Mouse (Mus musculus) ovary, postnatal 10 days (tissue): ENCODE data around the gene Palm3.
A peak's percentile ranks its signal among the peaks of the same experiment; 100 is the strongest.

Source experiments
- DNase-seq: peaks from one replicate; pipeline ENCODE4 v3.0.0; 2022; ENCODE audit warnings: low spot score

Palm3 gene

DNA sequence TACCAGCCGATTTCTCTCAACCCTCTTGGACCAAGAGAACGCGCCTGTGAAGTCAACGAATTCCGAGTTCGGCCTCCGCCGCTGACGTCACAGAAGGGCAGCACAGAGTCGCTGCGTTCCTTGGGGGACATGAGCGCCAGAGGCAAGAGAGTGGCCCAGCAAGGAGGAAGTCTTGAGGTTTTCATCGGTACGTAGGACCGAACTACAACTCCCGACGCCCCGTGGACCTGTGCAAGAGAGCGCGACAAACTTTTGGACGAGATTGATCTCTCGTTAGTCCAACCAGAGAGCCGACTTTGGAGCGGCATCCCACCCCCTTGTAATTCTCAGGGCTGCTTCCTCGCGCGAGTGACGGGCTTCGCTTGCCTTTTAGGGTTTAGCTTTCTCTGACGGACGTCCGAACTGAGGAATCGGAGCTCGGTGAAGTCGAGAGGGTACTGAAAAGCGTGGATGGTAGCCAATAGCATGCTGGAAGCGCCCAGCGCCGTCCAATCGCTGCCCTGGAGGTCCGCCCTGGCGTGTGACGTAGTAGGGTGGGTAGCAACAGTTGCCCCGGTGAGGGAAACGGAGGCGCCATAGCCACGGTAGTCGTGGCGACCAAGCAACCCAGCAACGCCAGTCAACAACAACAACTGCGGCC, 45.1 kb downstream of the Palm3 start, which contains the start of gene Rfx1:
TSS of gene Rfx1 (plus strand) at position 544 of the 640 bp plus-strand sequence.
- peak; percentile 97 for DNase-seq

DNA sequence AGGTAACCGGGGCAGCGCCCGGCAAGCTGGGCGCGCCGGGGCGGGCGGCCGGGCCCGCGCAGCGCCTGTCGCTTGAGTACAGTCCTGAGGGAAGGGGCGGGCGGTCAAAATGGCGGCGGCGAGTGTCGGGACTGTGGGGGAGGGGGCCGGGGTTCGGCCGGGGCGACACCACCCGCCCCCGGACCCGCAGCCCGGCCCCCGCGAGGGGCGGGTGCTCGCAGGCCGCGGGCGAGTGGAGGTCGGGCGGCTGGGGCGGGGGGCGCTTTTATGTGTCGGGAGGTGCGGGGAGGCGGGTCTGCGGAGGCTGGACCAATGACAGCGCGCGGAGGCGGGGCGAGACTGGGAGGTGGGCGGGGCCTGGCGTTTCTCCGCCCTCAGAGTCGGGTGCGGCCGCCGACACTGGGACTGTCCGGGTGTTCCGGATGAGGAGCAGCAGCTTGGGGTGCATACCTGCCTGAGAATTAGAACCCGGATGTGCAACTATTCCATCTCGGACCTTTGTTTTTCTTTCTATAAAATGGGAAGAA, 45.8 kb downstream of the Palm3 start:
- peak; percentile 98 for DNase-seq

DNA sequence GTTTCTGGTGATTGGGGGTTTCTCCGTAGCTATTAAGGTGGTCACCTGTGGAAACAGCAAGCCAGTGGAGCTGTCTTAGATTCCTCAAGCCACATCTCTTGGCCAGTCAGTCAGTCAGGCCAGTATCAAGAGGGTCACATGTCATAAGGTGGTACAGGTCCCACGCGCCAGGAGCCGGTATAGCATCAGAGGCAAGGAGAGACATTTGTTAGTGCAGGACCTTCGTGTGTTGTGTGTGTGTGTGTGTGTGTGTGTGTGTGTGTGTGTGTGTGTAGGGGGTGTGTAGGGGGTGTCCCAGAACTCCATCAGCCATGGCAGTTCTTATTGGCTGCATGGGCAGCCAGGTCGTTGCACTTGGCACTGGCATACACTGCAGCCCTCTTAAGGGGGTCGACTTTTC, 46.6 kb downstream of the Palm3 start:
- no peak for DNase-seq

DNA sequence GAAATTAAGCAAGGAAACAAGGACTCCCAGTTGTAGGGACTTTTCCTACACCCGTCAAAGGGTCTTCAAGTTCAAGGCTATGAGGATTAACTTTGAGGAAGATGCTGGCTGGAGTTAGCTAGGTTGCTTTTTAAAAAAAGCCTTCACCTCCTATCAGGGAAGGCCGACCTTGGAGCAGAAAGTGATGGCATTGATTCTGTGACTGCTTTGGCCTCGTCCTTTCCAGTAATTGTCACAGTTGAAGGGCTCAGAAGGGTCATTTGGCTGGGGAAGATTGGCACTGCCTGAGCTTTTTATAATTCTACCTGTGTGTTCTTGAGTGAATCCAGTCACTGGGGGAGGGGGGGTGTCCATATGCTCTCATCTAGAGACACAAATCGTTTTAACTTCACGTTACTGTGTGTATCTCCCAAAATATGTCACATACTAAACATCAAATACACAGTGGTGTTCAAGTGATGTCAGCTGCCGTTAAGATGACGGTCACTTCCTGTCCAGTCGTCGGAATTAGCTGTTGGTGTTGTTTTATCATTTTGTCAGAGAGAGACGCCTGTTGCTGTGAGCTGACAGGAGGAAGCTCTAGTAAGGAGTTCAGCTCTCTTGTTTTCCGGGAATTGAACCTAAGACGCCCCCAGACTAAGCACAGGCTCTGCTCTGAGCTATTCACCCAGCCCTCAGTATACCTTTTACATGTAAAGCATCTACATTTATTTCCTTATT, 47.2 kb downstream of the Palm3 start:
- no peak for DNase-seq

DNA sequence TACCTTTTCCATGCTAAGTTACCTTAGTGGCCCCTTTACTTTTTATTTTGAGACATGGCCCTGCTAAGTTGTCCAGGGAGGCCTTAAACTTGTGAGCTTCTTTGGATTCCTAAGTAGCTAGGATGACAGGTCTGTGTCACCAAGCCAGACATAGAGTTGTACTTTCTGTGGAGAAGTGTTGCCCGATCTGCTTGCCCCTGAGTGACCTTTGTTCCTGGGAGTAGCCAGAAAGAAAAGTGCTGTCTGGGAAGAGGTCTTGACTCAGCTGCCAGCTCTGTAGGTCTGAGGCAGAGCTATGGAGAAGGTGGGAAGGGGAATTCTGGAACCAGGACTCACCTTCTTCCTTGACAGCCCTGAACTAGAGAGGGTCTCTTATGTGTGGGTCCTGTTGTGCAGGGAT, 47.9 kb downstream of the Palm3 start:
- DNase-seq, result no peak

DNA sequence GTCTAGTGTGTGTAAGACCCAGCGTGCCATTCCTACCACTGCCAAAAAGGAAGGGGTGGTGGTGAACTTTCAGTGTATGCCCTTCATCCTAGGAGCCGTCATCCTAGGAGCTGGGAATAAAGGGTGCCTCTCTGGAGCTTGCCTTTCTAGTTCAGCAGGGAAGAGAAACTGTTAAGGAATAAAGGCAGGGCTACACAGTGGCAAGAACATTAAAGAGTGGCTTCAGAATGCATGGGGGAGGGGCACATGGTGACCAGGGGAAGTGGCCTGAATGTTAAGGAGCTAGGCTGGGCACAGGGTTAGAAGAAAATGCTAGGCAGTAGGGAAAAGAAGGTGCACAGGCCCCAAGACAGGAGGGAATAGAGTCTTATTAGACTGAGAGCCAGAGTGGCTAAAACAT, 48.5 kb downstream of the Palm3 start:
- DNase-seq, result no peak

DNA sequence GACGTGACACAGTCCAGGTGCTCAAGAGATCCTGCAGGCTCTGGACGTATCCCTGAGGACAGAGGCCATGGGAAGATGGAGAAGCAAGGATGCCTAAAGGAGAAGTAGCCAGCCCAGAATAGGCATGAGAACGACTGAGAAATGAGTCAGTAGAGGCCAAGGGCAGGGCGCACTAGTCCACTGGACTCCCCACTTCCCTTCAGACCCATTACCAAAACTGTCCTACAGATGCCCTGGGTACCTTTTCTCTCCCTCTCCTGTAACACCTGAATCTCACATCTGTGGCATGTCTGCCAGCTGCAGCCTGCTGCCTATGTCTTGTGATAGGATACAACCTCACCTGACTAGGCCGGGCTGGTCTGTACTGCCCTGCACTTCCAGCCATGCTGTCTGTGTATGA, 49.0 kb downstream of the Palm3 start:
- DNase-seq, result no peak

DNA sequence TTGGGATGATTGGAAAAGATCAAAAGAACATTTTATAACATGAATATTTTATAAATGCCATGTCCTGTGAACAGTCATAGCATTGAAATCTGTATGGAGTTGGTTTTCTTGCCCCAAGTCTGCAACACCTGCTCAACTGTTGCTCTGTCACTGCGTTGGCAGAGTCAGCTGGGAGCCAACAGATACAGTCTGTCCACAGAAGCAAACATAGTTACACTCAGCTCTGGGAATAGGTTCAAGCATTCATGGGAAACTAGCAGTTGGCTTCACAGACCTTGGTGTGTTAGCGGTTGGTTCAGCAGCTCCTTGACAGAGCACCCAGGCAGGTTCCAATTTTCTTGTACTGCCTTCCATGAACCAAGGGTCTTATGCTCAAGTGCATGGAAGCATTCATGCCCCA, 49.4 kb downstream of the Palm3 start:
- DNase-seq, result no peak

DNA sequence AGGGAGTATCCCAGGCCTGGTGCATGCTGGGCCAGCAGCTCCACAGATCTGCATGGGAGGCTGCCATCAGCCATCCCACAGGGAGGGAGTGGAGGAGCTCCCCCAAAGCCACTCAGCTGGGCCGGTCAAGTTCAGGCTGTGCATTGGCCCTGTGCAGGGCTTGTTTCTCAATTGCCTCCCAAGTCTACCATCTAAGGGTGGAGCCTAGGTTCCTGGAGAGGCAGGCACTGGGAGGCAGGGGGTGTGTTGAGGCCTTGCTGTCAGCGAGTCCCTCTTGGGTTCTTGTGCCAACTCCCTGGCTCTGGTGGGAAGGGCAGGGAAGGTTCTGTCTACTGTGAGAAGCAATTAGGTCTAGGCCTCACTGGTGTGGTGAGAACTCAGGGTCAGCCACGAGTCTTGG, 50.6 kb downstream of the Palm3 start:
- no peak for DNase-seq

DNA sequence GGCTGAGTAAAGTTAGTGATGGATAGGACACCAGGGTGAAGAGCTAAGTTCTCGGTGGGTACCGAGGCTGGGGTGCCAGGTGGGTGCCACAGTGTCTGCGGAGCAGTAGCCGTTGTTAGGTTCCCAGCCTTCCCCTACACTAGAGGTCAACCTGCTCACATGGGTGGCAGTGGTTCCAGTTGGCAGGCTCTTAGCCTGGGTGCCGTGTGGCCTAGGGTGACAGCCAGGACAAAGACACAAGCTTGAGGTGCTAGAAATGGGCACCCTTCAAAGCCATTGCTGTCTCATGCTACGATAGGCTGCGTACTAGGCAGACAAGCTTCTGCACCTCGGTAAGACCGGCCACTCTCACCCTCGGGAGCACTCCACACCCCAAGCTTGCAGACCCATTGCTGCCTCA, 51.0 kb downstream of the Palm3 start:
- no peak for DNase-seq

DNA sequence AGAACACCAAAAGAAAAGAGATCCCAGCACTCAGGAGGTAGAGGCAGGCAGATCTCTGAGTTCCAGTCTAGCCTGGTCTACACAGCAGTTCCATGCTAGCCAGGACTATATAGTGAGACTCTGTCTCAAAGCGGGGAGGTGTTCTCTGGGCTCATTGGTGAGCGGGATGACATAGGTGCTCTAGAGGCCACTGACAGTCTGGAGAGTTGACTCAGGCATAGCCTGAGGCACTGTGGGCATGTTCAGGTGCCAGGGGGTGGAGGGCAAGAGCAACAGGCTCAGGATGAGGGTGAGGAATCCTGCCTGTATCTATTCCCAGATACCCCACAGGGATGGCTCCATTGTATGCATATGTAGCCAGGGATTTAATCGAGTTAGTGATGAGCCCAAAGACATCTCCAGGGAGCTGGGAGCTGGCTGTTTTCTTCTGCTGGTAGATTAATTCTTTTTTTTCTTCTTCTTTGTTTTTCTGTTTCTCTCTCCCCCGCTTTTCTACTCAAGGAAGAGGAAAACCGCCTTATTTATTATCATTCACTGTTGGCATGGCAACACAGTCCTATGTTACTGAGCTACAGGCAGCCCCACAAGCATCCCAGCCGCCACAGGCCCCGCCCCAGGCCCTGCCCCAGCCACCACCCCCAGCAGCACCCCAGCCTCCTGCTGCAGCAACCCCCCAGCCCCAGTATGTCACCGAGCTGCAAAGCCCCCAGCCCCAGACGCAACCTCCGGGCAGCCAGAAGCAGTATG, 52.1 kb downstream of the Palm3 start:
- no peak for DNase-seq

DNA sequence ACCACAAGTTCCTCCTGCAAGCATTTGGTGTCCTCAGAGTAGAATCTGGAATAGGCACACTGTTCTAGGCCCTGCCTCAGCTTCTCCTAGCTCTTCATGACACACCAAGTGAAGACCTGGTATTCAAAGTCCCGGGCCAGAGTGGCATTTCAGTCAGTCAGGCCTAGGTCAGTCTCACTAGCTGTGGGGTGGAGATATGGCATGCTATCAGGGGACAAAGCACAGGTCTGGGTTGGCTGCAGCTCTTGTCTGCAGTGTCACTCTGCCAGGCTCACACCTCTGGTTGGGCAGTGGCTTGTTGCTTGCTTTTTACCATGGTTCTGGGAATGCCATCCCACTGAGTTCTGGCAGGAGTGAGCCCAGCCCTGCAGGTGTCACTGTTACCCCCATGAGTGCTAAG, 55.1 kb downstream of the Palm3 start:
- no peak for DNase-seq

DNA sequence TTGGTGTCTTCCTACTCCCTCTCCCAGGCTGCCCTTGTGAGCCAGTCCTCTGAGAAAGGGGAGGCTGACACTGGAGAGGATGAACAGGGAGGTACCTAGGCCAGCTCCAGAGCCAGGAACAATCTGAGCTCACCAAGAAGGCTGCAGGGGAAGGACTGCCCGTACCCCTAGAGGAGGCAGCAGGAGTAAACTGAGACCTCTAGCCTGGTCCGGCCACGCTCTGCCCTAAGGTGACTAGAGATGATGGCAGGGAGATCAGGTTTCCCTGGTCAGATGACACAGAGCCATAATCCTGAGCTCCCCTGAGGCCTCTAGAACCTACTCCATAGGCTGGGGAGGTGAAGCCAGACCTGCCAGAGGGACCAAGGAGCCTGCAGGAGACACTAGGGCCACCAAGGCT, 55.6 kb downstream of the Palm3 start:
- DNase-seq, result no peak

DNA sequence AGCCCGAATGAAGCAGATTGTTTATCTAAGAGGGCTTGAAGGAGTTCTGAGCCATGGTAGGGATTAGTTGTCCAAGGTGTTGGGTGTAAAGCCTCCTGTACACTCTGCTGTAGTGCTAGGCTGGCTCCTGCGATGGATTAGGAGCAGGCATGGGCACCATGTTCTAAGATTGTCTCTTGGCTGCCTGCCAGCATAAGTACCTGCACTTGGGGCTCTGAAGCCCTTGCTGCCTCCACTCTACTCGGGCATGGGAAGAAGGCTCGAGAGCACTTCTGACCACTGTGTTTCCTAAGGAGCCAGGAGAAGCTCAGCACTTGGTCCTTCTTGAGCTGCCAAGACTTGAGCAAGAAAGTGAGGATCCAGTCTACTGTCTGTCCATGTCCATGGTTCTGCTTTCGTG, 57.9 kb downstream of the Palm3 start:
- DNase-seq, result no peak
